Mouse (Mus musculus) erythroid progenitor cell, adult 5-6 weeks (primary cell): Measurements from ENCODE around the gene Gng2. TPM values are rescaled to one million over a fixed set of nuclear protein-coding genes. Genes with fewer than 3 reads are reported as not detected.
"Not testable (repeated sequence)": the region's sequence is repeated elsewhere in the genome, so short reads cannot be mapped to it uniquely, and the experiment has no call there.

Experiments used
- ATAC-seq: replicated peaks from 2 replicates; pipeline ENCODE4 v1.8.0; 2016; ENCODE audit warnings: moderate number of reproducible peaks, mild to moderate bottlenecking, moderate TSS enrichment, inconsistent platforms; ENCODE audit not compliant: poor library complexity, low FRiP score, severe bottlenecking
- total RNA-seq, 2 experiments: library from RNA; stranded (forward) in 1 of 2; stranded (reverse) in 1 of 2; fragments of 150-400 nt in 1 of 2; fragments of 186-747, 209-891 nt in 1 of 2; gene quantifications; 2 replicates each; pipeline versions ENCODE4 v1.2.3 to v1.2.4; 2015 to 2017; ENCODE audit warnings: low replicate concordance in 2 of 2

Gene Gng2
- total RNA-seq, 2 experiments from 2014 or later, result 6.6 to 21.4 TPM

DNA sequence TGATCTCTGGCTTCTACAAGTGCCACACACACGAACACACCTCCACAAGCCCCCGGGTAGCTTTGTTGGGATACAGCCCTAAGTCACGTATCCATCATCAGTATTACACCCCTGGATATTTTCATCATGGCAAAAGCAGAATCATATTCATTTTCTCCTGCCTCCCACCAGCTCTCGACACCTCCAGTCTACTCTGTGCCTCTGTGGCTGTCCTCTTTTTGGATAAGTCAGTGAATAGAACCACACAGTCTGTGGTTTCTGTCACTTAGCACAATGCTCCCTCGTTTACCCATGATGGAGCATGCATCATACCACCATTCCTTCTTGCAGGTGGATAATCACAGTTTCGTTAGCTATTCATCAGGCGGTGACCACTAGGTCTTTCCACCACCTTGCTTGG lies 31.2 kb downstream of the Gng2 start:
- ATAC-seq, result no peak

DNA sequence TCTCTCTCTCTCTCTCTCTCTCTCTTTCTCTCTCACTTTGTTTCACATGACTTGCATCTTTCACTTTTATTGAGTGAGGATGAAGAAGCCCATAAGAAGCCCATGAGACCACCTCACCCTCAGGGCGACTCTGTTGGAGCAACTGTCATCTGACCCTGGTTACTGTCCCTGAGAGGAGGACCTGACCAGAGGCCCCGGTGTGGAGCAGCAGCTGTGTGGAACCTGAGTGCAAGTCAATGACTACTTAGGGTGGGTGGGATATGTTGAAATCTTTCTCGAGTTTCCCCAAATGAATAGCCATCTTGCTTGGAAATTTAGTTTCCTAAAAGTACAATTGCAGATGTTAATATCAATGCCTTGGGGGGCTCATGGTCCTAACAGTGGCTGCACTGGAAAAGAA lies 34.7 kb downstream of the Gng2 start:
- no peak for ATAC-seq

DNA sequence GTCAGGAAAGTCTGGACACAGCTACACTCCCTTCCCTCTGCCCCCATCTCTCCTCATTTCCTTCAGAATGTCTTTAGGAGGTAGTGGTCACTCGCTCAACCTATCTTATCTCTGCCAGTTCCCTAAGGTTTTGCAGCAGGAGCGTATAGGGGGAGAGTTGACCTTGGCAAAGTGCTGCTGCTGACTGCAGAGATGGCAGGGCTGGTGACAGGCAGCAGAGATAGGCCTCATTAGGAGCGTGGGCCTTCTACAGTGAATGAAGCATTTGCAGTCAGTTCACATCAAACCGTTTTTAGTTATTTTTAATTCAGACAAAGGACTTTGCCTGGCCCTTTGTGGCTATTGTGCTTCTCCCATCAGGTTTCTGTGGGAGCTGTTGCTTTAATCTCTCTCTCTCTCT lies 35.1 kb downstream of the Gng2 start:
- ATAC-seq, result no peak

DNA sequence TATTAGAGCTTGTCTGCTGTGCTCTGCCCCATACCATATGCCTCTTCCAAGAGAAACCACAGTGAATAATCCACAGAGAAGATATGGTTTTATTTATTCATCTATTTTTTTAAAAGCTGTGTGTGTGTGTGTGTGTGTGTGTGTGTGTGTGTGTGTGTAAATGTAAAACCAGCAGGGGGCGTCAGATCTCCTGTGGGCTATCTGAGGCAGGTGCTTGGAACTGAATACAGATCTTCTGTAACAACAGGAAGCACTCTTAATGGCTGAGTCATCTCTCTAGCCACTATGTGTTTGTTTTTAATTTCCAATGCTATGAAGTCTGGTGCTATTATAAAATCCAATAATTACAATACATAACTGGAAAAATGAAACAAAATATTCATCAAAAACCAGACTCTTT lies 37.4 kb downstream of the Gng2 start:
- no peak for ATAC-seq

DNA sequence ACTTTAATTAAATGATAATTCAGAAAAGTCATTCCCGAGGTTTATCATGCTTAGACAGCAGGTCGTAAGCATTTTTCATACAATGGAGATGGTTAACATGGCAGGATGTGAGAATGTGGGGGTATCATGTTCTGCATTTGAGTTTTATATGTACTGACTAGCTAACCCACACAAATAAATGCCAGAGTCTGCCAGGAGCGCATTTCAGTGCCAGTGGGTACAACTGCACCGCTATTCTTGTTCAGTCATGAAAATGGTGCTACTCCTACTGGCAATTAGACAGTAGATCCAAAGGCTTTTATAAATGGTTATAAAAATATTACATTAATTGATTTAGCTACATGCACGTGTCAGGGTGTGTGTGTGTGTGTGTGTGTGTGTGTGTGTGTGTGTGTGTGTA lies 38.9 kb downstream of the Gng2 start:
- ATAC-seq, result no peak

DNA sequence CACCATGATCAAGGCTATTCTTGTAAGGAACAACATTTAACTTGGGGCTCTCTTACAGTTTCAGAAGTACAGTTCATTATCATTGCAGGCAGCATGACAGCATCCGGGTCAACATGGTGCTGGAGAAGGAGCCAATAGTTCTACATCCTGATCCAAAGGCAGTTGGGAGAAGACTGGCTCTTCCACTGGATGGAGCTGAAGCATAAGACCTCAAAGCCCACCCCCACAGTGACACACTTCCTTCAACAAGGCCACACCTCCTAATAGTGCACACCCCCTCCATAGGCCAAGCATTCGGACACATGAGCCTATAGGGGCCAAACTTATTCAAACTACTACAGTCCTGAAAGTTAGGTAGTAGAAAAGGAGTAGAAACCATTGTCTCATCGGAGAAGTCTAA lies 42.3 kb downstream of the Gng2 start:
- ATAC-seq, result no peak

DNA sequence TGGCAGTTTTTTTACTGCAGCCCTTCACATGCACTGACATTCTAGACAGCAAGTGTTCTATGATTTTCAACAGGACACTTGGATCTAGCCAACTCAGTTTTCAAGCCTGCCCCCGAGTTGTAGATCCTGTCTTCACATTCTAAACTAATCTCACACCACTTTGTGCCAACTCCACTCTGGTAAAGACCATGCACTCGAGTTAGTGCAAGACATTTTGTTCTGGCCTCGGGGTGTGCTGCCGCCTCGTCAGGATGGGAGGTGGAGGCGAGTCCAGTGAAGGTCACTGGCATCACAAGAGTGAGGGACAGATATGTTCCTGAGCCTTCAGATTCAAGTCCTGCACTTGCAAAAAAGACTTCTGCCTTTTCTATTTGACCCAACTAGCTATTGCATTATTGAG lies 44.1 kb downstream of the Gng2 start:
- ATAC-seq, result no peak

DNA sequence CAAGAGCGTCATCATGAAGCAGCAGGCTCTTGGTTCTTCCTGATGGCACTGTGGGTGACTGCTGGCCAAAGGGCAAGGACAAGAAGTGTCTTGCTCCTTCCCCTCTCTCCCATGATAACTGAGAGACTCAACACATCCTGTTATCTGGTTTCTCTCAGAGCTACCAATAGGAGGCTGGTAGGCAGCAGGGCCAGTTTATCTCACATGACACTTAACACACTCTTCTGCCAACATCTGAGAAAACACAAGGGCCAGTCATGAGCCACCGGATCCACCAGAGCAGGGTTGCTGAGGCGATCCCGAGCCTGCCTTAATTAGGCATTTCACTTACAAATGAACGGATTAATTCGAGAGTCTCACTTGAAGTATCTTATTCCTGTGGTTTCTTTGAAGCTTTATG lies 49.5 kb downstream of the Gng2 start:
- ATAC-seq, result peak; percentile 96

DNA sequence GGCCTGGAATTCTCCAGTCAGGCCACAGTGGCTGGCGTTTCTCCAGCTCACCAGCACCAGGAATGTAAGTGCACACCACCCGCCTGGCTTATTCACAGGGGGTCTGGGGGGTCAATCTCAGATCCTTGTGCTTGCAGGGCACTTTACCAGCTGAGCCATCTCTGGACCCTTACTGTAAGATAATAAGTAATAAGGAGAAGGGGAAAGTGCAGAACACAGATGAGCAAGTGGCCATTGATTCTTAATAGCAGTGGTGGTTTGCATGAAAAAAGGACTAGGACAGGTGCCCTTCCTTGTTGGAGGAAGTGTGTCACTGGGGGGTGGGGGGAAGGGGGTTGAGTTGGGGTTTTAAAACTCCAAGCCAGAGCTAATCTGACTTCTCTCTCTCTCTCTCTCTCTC lies 50.3 kb downstream of the Gng2 start:
- no peak for ATAC-seq

DNA sequence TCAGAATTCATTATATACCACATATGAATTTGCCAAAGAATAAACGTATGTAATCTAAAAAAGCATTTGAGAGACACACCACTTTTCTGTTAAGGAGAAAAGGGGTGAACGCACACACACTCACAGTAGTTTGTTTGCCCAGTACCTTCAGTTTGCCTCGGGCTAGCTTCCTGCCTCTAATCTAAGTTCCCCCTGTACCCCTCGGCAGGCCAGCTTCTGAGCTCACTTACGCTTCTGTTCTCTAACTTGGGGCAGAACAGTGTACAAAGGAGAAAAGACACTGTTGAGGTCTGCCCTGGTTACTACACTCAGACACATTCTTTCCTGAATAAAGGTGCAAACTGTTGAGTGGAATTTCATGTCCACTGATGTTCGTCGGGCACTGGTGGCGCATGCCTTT lies 51.1 kb downstream of the Gng2 start:
- ATAC-seq, result no peak

DNA sequence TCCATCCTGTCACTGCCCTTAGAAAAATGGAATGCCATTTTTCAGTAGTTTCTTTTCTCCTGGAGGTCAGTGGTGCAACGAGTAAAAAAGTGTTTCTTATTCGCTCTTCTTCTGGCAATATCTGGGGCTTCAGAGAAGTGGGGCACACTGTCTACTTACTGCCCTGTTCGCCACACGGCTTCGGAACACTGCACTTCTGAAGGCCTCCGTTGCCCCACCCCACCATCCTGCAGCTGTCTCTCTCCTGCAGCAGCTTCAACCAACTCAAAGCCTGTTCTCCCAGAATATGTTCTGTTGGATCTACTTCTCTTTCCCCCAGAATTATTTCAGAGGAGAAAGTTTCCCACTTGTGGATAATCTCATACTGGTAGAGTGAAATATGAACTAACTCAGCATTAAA lies 52.3 kb downstream of the Gng2 start:
- ATAC-seq, result no peak

DNA sequence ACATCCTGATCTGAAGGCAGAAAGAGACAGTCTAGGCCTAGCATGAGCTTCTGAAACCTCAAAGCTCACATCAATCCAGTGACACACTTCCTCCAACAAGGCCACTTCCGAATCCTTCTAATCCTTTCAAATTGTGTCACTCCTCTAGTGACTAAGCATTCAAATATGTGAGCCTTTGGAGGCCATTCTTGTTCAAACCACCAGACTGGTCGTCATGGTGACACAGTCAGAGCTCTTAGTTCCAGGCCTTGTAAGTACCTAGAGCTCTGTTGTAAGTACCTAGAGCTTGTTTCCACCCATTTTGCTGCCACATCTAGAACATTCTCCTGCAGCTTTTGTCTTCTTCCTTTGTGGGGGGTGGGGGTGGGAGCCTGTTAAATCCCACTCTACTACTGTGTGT lies 53.3 kb downstream of the Gng2 start:
- no peak for ATAC-seq

DNA sequence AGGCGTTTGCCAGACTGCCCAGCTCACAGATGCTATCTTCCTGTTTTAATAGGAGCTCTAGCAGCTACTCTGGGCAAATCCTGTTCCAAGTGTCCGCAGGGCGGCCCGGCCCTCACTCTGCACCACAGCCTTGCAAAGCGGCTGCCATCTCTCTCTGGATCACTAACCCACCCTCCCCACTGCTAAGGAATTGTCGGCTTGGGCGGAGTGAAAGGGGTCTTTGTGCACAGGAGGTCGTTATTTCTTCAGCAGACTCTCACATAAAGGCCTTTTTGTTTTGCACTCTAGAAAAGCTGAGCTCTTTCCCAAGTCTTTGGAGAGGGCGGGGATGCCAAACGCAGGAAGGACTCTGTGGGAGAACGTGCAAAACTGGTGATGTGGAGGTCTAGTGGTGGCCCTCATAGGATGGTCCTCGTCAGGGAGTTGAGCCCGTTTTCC lies 57.2 kb downstream of the Gng2 start:
- ATAC-seq, result no peak

DNA sequence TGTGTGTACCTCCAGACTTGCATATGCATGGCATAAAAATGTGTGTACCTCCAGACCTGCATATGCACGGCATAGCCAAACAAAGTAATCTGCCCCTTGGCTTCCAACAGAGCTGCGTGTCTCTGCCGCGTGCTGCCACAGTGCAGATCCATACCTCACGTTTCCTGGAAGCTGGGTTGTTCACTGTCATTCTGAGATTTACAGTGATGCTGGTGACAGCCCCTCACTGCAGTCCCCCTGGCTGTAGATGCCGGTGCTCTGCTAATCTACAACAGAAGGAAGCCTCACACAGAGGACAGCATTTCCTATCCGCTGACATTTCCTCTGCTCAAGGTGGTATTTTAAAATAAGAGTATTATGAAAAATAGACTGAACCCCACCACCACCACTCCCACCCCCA lies 57.6 kb downstream of the Gng2 start:
- no peak for ATAC-seq

DNA sequence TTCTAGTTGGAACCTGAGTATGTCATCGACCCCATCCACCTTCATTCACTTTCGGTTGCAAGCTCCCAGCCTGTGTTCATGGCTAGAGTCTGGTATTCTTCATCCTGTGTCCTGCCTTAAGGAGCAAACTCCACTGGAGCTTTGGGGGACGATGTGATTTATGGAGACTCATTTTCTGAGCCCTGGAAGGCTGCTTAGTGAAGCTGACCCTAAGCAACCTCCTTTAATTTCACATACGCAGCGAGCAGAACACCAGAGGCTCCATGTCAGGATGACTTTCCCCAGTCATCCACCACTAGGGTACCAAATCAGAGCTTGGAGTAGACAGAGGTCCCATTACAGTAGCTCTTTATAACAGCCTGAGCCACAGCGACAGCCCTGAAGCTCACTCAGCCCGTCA lies 59.9 kb downstream of the Gng2 start:
- ATAC-seq, result no peak

DNA sequence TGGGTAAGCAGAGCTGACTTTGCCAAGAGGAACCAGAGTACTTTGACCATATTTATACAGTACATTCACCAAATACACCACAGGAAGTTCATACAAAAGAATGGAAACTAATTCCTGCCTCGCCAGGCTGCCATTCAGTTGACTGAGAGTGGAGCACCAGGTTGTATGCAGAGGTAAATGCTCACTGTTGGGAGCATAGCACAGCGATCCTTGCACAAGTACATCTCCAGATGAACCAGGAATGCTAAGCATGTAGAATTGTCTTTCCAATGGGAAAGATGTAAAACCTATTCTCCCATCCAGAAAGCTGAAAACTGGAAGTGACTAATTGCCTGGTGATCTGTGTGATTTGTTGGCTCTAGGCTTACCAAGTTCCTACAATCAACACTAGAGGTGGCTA lies 61.1 kb downstream of the Gng2 start:
- ATAC-seq, result no peak

DNA sequence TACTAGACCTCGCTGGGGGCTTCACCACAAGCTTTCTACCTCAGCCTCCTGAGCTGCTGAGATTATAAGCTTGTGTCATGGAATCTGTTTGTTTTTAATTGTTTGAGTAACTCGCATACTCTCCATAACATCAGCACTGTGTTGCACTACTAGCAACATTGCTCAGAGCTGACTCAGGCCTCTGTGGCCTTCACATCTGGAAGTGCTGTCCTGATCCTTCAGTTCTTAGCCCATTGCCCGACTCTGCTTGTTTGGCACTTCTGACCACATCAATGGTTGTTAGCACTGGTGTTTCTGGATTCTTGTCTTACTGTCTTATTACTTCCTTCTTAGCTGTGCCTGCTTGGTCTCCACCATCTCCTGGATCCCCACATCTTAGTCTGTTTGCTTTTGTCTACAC lies 64.5 kb downstream of the Gng2 start:
- no peak for ATAC-seq

DNA sequence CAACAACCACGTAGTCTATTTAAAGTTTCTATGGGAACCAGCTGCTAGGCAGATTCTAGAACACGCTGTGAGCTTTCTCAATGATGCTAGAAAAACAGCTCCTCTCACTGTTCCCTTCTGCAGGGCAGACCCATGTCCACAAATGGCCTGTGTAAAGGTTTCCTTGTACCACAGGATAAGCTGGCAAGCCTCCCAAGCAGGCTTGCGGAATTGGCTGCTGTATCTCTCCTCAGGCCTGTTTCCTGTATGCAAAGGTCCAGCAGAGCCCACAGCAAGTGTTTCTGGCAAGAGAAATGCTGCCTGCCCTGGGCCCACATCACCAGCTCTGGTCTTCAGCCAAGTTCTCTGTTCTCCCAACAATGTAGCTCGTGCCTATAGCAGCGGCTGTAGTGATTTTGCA lies 71.8 kb downstream of the Gng2 start:
- ATAC-seq, result no peak

DNA sequence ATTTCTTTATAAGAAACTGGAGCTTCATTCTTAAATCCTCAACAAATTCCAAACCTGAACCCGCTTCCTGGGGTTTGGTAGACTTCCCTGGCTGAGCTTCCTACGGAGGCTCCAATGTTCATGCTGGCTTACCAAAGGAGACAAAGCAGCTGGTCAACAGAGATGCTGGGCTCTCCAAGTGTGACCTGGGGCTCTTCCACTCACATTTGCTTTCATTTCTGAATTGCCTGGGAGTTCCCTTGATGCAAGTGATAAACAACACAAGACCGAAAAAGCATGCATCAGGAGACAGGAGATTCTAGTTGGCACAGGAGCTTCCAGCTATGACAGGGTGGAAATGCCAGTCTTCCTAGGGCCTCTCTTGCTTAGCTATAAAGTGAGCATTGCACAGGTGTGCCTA lies 72.6 kb downstream of the Gng2 start:
- ATAC-seq, result no peak

DNA sequence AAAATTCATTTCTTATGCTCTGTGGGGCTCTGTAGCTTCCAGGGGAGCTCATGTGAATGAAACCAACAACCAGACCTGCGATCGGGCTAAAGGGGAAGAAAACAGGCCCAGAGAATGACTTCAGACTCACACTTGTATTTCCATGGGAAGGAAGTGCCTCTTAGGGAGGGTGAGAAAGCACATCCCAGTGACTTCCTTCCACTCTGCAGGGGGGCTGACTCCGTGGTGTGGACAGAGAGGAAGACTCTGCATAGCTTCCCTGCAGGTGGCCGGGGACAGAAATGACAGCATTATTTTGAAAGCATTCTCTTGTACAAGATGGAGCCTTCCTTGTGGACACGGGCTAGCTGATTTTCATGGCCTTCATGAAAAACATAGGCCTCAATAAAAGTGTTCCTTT lies 73.4 kb downstream of the Gng2 start:
- no peak for ATAC-seq

DNA sequence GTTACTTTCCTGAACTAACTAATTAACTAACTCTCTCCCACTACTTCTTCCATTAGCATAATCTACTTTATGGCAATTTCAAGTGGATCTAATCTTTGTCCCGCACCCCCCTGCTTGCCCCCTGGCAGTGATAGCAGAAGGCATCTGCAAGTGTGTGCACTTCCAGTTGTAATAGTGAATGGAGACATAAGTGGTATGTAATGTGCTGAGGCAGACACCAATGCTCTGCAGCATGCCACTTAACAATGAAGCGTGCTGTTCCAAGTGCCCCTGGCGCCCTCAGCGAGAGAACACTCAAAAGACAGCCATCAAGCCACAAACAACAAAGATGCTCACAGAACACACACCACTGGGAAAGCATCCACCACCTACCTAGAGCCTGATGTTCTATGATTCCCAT lies 76.9 kb downstream of the Gng2 start:
- no peak for ATAC-seq

DNA sequence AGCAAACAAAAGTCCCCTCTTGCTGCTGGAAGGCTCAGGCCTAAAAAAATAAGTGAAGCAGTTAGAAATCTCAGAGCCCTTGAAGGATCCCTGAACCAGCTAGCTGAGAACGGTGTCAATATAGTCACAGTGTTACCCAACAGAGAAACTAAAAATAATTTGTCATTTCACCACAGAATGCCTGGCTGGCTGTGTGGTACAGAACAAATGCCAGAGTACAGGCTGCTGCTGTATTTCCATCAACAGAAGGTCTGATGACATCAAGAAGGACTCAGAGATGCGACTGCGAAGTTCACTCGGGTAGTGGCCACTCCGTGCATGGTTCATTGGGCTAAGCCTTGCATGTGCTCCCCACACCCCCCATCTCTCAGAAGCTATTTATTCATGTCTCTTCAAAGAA lies 89.9 kb downstream of the Gng2 start:
- ATAC-seq, result no peak

DNA sequence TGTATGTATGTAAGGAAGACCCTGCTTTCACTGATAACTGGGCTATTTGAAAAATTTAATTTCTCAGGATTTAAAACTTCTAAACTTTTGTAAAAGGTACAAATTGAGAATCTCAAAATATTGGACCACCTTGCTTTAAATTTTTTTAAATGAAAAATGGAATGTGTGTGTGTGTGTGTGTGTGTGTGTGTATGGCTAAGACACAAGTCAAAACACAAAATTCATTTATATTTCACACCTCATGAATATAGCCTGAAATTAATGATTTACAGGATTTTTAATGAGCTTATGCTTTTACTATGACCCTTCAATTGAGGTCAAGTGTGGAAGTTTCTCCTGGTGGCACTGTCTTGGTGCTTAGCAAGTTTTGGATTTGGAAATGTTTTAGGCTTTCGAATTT lies 93.0 kb downstream of the Gng2 start:
- ATAC-seq, result not testable (repeated sequence)
